Mouse (Mus musculus) right cerebral cortex, postnatal 4 days (tissue): ENCODE results near the gene Susd4.
A peak's percentile ranks its signal among the peaks of the same experiment; 100 is the strongest.

Source experiments
- DNase-seq: peaks from one replicate; pipeline ENCODE4 v3.0.0-alpha.2; 2022

The Susd4 gene

DNA sequence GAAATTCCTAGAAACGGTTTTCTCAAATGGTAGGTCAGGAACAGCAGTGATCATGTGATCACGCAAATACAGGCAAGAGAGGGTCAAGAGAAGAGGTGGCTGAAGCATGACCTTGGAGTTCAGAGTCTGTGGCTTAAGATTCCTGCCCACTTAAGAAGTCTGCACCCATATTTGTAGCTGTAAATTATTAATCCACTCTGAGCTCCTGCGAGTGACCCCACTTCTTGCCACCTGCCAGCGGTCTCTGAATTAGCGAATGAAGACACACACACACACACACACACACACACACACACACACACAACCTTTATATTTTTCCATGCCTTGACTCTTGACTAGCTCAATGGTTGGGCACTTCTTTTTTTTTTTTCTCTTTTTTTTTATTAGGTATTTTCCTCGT is 99.7 kb downstream of the Susd4 start:
- DNase-seq: no peak

DNA sequence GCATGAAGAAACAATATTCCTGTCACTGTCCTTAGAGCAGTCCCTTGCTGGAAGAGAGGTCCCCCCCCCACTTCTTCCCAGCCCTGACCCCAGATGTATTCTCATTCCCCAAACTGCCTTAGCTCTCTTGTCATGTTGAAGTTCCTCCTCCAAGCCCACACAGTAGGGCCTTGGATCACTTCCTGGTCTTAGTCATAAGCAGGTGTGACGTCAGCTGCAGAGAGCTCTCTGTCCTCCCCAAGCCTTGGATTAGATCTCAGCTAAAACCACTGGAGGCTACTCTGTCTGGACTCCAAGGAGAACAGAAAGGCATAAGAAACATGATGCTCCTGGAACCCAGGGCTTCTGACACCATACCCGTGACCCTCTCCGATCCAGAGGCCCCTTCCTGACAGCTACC is 104.2 kb downstream of the Susd4 start:
- DNase-seq: no peak

DNA sequence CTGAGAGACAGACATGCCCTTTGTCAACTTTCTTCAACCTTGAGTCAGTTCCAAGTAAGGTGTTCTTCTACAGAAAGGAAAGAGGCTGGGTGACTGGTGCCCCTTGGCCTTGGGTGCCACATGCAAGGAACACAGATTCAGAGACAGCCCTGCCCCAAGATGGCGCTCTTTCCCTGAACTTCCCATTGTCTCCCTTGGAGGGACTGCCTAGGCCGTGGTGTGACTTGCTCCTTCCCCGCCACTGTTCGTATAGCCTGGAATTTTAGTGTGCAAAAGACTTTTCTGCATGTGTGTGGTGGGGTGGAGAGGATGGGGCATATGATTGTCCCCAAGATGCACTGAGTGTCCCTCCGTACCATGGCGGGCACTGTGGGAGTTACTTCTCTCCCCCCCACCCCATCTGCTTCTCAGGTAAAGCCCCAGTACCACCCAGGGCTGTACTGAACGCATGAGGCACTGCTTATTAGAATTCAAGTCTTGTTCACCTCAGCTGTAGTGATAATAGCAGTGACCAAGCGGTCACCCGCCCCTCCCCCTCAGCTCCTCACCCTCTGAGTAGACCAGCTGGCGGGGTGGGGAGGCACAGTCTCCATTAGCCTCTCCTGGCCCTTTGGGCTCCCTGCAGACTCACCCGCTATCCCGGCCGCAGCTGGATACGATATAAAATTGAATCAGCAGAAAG is 104.9 kb downstream of the Susd4 start:
- peak; percentile 23 for DNase-seq

DNA sequence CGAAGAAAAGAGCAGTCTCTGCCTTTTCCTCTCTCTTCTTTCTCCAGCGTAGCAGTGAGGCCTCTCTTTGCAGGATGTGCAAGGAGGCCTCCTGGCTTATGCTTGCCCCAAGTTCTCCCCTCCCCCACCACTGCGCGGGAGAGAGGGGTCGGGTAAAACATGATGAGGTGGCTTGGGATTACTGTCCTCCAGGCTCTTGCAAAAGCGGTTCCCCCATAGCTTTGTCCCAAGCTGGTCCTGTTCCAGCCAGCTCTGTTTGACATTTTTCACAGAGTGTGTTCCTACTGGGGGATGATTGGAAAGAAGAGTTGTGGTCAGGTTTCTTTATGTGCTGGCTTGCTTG is 105.4 kb downstream of the Susd4 start:
- DNase-seq: no peak

GRCm38 (mm10) chr1:182878156-182878555 is 114.5 kb downstream of the Susd4 start:
- DNase-seq: no peak

GRCm38 (mm10) chr1:182878719-182879118 is 115.1 kb downstream of the Susd4 start:
- no peak for DNase-seq

GRCm38 (mm10) chr1:182881246-182881645 is 117.6 kb downstream of the Susd4 start:
- no peak for DNase-seq

GRCm38 (mm10) chr1:182882611-182883010 is 119.0 kb downstream of the Susd4 start:
- DNase-seq: no peak

DNA sequence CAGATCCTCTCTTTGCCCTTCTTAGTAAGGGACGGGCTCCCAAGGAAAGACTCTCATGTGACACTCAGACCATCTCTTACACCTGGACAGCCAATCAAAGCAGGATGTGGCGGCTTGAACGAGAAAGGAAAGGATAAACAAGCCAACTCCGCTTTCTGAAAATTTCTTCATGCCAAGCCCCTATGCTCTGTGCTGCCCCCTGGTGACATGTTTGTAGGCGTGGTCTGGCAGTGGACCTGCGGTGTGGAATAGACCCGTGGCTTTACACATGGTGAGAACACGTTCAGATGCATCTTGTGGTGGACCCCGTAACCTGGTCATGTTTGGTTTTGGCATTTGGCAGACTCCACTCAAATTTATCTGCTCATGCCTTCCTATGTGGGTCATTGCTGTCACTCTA is 132.0 kb downstream of the Susd4 start:
- peak; percentile 61 for DNase-seq

- DNase-seq: no peak
These were observed 133.4 kb downstream of the Susd4 start for GRCm38 (mm10) chr1:182897071-182897470.

GRCm38 (mm10) chr1:182897506-182898138 is 134.0 kb downstream of the Susd4 start:
- DNase-seq: no peak

DNA sequence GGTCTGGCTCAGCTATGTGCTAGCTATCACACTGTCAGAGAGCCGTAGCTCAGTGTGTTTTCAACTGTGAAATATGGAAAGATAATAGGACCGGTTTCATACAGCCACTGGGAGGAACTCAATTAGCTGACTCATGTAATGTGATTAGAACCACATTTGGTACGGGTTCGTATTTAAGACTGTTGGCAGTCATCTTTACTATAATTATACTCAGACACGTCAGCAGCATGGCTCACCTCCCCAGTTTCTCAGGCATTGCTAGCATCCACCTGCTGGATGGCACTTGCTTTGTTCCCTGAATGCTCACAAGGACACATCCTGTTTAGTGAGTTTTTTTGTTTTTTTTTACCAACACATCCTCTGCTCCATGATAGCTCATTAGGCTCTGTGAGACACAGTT is 138.4 kb downstream of the Susd4 start:
- no peak for DNase-seq

DNA sequence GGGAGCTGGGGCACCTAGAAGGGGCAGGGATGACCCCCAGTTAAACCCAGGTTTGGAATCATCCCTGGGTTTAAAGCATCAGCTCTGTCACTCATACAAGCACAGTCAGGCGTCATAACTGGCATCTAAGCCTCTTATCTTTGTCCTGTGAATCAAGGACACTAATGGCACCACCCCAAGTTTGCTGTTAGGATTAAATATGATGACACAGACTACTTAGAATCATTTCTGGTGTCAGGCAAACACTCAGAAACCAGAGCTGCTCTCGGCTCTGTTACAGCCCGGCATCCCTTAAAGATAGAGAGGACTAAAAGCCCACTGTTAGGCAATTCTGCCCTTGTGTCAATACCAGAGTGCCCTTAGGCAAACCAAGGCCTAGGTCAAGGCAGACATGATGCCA is 139.2 kb downstream of the Susd4 start:
- no peak for DNase-seq

DNA sequence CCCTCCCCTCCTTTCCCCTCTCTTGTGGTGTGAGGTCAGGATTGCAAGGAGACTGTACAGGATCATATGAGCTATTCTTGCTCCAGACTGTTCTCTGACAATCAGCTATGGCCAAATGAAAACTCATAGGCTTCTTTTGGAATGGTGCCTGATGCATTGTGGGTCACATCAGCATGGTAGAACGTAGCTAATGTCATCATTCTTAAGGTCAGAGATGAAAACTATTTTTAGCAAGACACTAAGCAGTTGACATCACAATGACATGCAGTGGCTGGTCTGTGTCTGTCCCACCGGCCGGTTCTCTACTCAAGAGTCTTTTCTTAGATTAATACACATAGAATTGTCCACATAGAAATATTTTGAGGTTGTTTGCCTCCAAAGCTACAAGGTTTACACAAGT is 142.0 kb downstream of the Susd4 start:
- no peak for DNase-seq

- DNase-seq: peak; percentile 70
These were observed 144.7 kb downstream of the Susd4 start for GRCm38 (mm10) chr1:182908050-182909036.

DNA sequence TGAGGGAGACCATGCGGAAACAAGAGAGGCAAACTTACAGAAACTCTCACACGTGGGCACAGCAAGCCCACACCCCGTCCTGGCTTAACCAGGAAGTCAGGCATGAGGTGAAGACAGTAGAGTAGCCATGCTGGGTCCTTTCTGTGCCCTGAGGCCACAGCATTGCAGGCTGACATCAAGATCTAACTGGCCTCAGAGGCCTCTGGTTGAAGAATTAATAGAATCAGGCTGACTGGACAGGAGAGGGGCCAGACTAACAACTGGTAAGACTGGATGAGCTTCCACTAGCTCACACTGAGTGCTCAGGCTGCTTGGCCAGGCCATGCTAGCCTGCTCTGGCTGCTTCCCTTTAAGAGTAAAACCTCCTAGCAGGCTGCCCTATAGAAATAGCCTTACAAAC is 145.4 kb downstream of the Susd4 start:
- DNase-seq: no peak

DNA sequence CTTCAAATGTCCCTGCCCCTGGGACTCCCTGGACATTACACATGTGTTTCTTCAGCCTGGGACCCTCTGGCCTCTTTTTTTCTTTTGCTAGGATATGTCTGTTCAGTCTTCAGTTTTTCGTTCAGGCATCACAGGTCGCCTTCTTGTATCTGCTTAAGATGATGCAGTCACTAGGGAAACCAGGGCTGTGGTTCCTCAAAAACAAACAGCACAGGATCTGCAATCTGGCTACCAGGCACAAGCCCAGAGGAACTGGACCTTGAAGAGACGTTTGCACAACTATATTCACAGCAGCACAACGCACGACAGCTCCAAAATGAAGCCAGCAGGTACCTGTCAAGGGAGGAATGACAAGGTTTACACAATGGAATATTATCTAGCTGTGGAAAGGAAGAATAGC is 145.9 kb downstream of the Susd4 start:
- no peak for DNase-seq

GRCm38 (mm10) chr1:182912591-182912990 is 148.9 kb downstream of the Susd4 start:
- no peak for DNase-seq

DNA sequence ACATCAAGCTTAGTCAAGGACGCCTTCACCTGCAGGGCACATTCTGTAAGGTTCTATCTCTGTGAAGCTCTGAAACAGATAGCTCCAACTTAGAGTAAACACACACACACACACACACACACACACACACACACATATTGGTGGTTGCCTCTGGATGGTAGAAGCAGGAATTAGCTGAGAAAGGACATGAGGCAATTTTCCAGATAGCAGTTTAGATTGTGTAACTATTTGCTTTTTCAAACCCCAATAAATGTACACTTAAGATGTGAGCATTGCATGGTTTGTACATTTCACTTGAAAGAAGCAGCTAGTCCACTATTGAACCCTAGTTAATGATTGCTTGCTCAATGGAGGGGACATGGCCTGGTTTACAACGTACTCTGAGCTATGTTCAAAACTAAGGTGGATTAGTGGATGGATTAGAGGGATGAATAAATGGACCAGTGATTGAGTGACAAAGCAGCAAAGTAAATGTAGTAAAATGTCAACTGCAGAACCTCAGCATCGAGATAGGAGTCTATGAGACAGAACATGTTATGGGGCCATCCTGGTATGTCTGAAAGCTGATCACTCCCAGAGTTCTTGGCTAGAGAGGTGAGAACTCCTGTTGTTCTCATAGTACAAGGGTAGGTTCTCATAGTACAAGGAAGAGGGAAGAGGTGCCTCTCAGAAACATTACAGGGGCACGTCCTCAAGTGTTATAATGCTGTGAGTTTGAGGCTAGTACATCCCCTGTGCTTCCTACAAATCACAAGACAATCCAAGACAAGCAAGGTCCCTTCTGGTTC is 150.7 kb downstream of the Susd4 start:
- no peak for DNase-seq

DNA sequence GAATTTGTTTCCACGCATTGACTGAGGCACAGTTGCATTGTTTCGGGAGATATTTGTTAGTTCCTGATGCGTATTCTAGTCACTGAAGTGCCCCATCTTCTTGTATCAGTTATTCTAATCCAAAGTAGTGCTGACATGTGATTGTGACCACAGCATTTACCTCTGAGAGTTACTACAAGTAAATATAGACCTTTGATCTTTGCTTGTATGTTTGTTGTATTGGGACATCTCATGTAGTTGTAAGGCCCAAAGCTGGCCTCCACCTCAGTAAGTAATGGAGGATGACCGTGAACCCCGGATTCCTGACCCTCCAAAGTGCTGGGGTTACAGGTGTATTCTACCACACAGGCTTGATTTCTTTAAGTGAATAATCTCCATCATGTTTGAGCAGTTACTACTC is 152.5 kb downstream of the Susd4 start:
- no peak for DNase-seq

- no peak for DNase-seq
These were observed 155.2 kb downstream of the Susd4 start for GRCm38 (mm10) chr1:182918718-182919346.

- DNase-seq: no peak
These were observed 159.2 kb downstream of the Susd4 start for GRCm38 (mm10) chr1:182922824-182923223.
